Mouse (Mus musculus) hindbrain, embryonic 16.5 days (tissue): ENCODE data around the gene Slc35e4. TPM values are rescaled to one million over a fixed set of nuclear protein-coding genes. Genes with fewer than 3 reads are reported as not detected.

Source experiments
- ATAC-seq: fragments of 200-750 bp; cut with Nextera tagmentation; 2 replicates; pipeline ENCODE4 v1.8.0; 2017; ENCODE audit warnings: moderate TSS enrichment, moderate library complexity
- H3K27ac ChIP-seq: fragments of 300-500 bp; sonication (generic); 2 replicates; pipeline ENCODE4 v1.5.1; 2014; ENCODE audit warnings: low read depth, mild to moderate bottlenecking, control low read depth, low read length, moderate library complexity
- H3K27me3 ChIP-seq: fragments of 300-500 bp; sonication (generic); replicated peaks from 2 replicates; pipeline ENCODE4 v1.6.1; 2014; ENCODE audit warnings: low read length; ENCODE audit not compliant: control insufficient read depth, insufficient read depth
- H3K36me3 ChIP-seq: fragments of 300-500 bp; sonication (generic); 2 replicates; pipeline ENCODE4 v1.6.1; 2014; ENCODE audit warnings: mild to moderate bottlenecking, low read length, moderate library complexity, mixed read lengths; ENCODE audit not compliant: control insufficient read depth, insufficient read depth
- H3K4me1 ChIP-seq: fragments of 300-500 bp; sonication (generic); 2 replicates; pipeline ENCODE4 v1.6.1; 2014; ENCODE audit warnings: low read depth, low read length; ENCODE audit not compliant: control insufficient read depth, insufficient read depth
- H3K4me2 ChIP-seq: fragments of 300-500 bp; sonication (generic); 2 replicates; pipeline ENCODE4 v1.6.1; 2014; ENCODE audit warnings: mild to moderate bottlenecking, low read length, control low read depth, moderate library complexity
- H3K4me3 ChIP-seq: fragments of 300-500 bp; sonication (generic); 2 replicates; pipeline ENCODE4 v1.5.1; 2014; ENCODE audit warnings: mild to moderate bottlenecking, low read length, control low read depth, moderate library complexity
- H3K9ac ChIP-seq: fragments of 300-500 bp; sonication (generic); 2 replicates; pipeline ENCODE4 v1.6.1; 2014; ENCODE audit warnings: low read depth, mild to moderate bottlenecking, control low read depth, low read length, moderate library complexity
- H3K9me3 ChIP-seq: fragments of 300-500 bp; sonication (generic); 2 replicates; pipeline ENCODE4 v1.6.1; 2014; ENCODE audit warnings: mild to moderate bottlenecking, low read length, moderate library complexity; ENCODE audit not compliant: control insufficient read depth
- WGBS: fragments of 180-500 bp; shearing (Covaris S2); extraction: QIAGEN DNeasy Blood & Tissue Kit; methylation state at CpG from one replicate; pipeline ENCODE4 v1.1.7; 2014; 5-methylcytosine and 5-hydroxymethylcytosine counted together
- polyA plus RNA-seq: library from polyadenylated mRNA; unstranded; fragments of >200 nt; fragmentation: Nextera tagmentation; extraction: Ambion mirVana; gene quantifications from 2 replicates; pipeline ENCODE4 v1.2.1, GENCODE M21; 2015

The Slc35e4 gene
- polyA plus RNA-seq, 1 experiment from 2014 or later = 22.2 TPM

- H3K27me3 ChIP-seq = no peaks in the 10 kb centered on the region
- no peaks in the 10 kb centered on the region for H3K9me3 ChIP-seq
- H3K36me3 ChIP-seq = no peaks in the 10 kb centered on the region
- WGBS = 76% methylated on average over 19 of the region's 19 CpGs
- no peak overlapping the region for H3K27ac ChIP-seq
- peak overlapping the region; percentile 54 for H3K4me3 ChIP-seq
- peak; percentile 7; the same call in 1 of the 2 replicates for ATAC-seq
- H3K4me2 ChIP-seq = peak overlapping the region; percentile 72
- H3K9ac ChIP-seq = peak overlapping the region; percentile 66
- peaks cover 8% of the 10 kb centered on the region for H3K4me1 ChIP-seq
Observed at GRCm38 (mm10) chr11:3862661-3863453, 51.6 kb downstream of the Slc35e4 start.

- H3K27ac ChIP-seq = no peak overlapping the region
- H3K4me2 ChIP-seq = no peak overlapping the region
- 75% methylated on average over 4 of the region's 4 CpGs for WGBS
- ATAC-seq = no peak
- H3K4me3 ChIP-seq = no peak overlapping the region
- no peaks in the 10 kb centered on the region for H3K27me3 ChIP-seq
- H3K9me3 ChIP-seq = no peaks in the 10 kb centered on the region
- no peak overlapping the region for H3K9ac ChIP-seq
- H3K4me1 ChIP-seq = peaks cover 8% of the 10 kb centered on the region
- no peaks in the 10 kb centered on the region for H3K36me3 ChIP-seq
Observed at GRCm38 (mm10) chr11:3860361-3860760, 54.1 kb downstream of the Slc35e4 start.

GRCm38 (mm10) chr11:3859778-3860177 lies 54.7 kb downstream of the Slc35e4 start:
- ATAC-seq = no peak
- H3K36me3 ChIP-seq = no peaks in the 10 kb centered on the region
- H3K27me3 ChIP-seq = no peaks in the 10 kb centered on the region
- H3K9ac ChIP-seq = no peak overlapping the region
- no peak overlapping the region for H3K4me2 ChIP-seq
- H3K9me3 ChIP-seq = no peaks in the 10 kb centered on the region
- peaks cover 8% of the 10 kb centered on the region for H3K4me1 ChIP-seq
- no peak overlapping the region for H3K4me3 ChIP-seq
- no peak overlapping the region for H3K27ac ChIP-seq
- WGBS = 93% methylated on average over 4 of the region's 4 CpGs

- no peak overlapping the region for H3K4me3 ChIP-seq
- no peak overlapping the region for H3K4me2 ChIP-seq
- 73% methylated on average over 5 of the region's 5 CpGs for WGBS
- no peaks in the 10 kb centered on the region for H3K36me3 ChIP-seq
- H3K27ac ChIP-seq = no peak overlapping the region
- no peaks in the 10 kb centered on the region for H3K27me3 ChIP-seq
- H3K4me1 ChIP-seq = peaks cover 3% of the 10 kb centered on the region; the same call in 1 of the 2 replicates
- H3K9ac ChIP-seq = no peak overlapping the region
- ATAC-seq = no peak
- H3K9me3 ChIP-seq = no peaks in the 10 kb centered on the region
Observed at GRCm38 (mm10) chr11:3857902-3858301, 56.6 kb downstream of the Slc35e4 start.

Other genes starting within 250 kb of the Slc35e4 start
- gene Osbp2, start 50.8 kb downstream of the Slc35e4 start, polyA plus RNA-seq = 34.8 and 36.2 TPM in 2 replicates
- gene 4921536K21Rik, start 19.6 kb downstream of the Slc35e4 start, polyA plus RNA-seq = 0.62 and 0.88 TPM in 2 replicates
- gene Dusp18, start 19.4 kb downstream of the Slc35e4 start, polyA plus RNA-seq = 30.0 and 30.5 TPM in 2 replicates
- 29.9 and 30.8 TPM in 2 replicates for gene Tcn2, start 17.5 kb upstream of the Slc35e4 start, polyA plus RNA-seq
- gene Pes1, start 49.3 kb upstream of the Slc35e4 start, polyA plus RNA-seq = 52.4 and 55.3 TPM in 2 replicates
- gene 4930556J24Rik, start 62.1 kb upstream of the Slc35e4 start, polyA plus RNA-seq = not detected in 2 replicates
- 11.3 and 11.6 TPM in 2 replicates for gene Gal3st1, start 69.0 kb upstream of the Slc35e4 start, polyA plus RNA-seq
- gene Sec14l4, start 116.8 kb upstream of the Slc35e4 start, polyA plus RNA-seq = not detected in 2 replicates
- gene Sec14l3, start 150.2 kb upstream of the Slc35e4 start, polyA plus RNA-seq = 0.76 and 1.2 TPM in 2 replicates
- gene Mtfp1, start 180.8 kb upstream of the Slc35e4 start, polyA plus RNA-seq = 14.6 and 15.7 TPM in 2 replicates
- 6.6 and 7.0 TPM in 2 replicates for gene Sec14l2, start 208.8 kb upstream of the Slc35e4 start, polyA plus RNA-seq
- 50.0 and 52.4 TPM in 2 replicates for gene Rnf215, start 220.5 kb upstream of the Slc35e4 start, polyA plus RNA-seq
- gene Ccdc157, start 245.6 kb upstream of the Slc35e4 start, polyA plus RNA-seq = 9.1 and 10.9 TPM in 2 replicates
- 38.7 and 52.4 TPM in 2 replicates for gene Sf3a1, start 245.7 kb upstream of the Slc35e4 start, polyA plus RNA-seq